Mouse (Mus musculus) v-Abl transformed pro-B cells (cell line): ENCODE measurements around the gene App.

Experiments used
- in situ Hi-C, 2 experiments: fragments of 400-800 bp; cut with MboI; formaldehyde crosslinking; loops; one replicate each; pipeline ENCODE4 v1.15.1; 2025; ENCODE audit not compliant: unreplicated experiment in 2 of 2

Gene App

DNA sequence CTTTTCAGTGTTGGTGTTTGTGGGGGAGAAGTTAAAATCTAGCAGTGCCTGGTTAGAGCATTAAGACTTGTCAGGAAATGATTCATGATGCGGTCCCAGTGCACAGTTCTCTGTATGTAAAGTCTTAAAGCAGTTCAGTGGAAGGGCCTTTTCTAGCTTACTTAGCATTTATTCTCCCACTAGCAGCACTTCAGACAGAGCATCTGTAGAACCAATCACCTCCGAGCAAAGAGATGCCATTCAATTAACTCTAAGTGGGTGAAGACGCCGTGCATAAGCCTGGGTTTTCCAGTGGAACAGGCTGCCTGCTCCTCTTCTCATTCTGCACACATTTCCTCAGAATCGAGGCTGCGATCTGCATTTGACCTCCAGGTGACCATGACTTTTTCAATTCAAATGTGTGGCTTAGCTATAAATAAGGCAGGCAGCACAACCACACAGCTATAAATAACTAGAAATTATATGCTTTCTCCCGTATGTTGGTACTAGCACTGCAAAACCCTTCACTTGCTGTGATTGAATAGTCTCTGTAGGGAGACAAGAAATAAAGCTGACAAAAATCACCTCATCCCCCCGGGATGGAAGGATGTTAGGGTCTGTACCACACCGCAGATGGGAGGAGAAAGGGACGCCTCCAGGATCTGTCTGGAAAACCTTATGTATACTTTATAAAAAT is 135.5 kb downstream of the App start:
- in situ Hi-C loops: no loop called here

DNA sequence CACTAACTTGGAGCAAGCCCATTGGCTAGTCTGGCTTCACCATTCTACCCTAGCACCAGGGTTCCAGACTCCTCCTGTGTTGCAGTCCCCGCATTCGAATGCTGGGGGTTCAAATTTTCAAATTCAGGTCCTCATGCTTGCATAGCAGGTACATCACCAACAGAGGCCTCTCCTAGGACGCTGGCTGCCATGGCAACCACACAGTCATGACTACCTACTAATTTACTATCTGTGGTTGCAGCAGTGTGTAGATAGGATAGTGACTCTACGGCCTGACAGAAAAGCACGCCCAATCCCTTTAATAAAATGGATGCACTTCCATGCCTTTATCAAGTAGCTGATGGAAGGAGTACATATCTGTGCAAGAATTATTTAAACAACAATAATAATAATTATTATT is 137.8 kb downstream of the App start:
- in situ Hi-C loops: no loop called here

DNA sequence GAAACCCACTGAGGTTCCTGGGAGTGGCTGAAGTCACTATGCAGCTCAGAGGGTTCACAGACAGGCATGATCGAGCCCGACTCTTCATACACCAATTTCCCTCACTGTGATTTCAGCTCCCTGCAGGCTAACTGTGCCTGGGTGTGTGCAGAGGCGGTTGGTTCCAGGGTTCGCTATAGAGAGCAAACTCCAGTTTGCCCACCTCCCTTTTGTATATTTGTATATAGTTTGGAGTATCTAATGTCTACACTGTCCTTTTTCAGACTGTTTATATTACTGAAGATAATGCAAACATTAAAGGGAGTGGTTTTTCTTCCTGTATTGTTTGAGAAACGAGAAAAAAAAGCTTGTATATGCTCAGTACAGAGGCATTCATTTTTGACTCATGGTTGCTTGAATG is 139.8 kb downstream of the App start:
- in situ Hi-C loops: no loop called here

DNA sequence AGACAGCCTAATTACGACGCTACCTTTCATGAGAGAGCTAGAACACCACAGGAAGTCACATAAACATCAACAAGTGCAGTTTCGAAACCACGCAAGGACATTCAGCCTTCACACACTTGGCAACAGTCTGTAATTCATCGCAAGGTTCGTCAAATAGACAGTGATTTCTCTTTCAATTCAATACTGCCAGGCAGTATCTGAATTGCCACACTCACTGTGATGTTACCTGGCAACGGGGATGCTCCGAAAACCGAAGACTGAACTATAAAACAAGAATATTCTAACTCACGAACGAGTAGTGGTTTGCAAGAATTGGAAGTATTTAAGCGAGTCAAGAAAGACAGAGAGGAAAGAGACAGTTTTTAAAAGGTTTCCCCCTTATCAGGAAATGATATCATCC is 142.8 kb downstream of the App start:
- in situ Hi-C loops: no loop called here

DNA sequence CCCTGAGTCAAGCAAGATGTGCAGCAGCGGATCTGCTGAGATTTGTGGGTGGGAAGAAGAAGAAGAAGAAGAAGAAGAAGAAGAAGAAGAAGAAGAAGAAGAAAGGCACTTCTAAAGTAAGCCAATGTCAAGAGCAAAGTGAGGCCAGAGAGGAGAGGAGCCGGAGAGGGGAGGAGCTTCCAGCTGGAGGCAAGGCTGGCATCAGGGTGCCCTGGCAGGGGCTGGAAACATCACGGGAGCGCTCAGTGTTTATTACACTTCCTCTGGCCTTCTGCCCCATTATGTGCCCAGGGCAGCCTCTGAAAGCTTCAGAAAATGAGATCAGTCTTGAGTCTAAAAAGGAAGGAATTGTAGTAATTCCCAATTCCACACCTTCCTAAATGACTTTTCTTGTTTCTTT is 145.2 kb downstream of the App start:
- in situ Hi-C loops: no loop called here

DNA sequence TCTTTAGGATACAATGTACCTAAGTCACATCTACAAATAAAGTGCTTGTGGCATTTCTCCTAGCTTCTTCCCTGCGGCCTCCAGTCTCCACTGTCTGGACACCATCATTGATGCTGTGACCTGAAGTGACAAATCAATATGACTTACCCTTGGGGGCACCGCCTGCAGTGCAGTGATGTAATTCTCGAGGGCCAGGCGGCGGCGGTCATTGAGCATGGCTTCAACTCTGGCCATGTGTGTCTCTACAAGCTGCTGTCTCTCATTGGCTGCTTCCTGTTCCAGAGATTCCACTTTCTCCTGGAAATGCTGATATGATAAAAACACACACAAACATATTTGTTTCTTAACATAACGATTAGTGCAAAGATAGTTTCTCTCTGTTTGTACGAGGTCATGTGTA is 148.9 kb downstream of the App start:
- in situ Hi-C loops: no loop called here

DNA sequence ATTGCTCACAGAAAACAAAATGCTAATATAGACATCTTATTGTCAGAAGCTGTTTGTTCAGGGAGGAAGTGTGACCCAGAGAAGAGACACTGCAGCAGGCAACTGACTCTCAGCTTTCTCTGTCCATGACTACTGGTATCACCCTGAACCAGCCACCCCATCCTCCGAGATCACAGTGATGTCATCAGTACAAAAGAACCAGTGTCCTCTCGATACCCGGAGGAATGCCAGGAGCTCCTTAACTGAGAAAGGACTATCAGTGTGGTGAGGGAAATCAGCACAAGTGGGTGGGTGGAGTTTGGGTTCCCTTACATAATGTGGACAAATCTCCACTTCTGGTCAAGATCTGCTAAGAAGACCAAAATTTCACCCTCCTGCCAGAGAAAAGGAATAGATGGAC is 150.5 kb downstream of the App start:
- in situ Hi-C loops: no loop called here

DNA sequence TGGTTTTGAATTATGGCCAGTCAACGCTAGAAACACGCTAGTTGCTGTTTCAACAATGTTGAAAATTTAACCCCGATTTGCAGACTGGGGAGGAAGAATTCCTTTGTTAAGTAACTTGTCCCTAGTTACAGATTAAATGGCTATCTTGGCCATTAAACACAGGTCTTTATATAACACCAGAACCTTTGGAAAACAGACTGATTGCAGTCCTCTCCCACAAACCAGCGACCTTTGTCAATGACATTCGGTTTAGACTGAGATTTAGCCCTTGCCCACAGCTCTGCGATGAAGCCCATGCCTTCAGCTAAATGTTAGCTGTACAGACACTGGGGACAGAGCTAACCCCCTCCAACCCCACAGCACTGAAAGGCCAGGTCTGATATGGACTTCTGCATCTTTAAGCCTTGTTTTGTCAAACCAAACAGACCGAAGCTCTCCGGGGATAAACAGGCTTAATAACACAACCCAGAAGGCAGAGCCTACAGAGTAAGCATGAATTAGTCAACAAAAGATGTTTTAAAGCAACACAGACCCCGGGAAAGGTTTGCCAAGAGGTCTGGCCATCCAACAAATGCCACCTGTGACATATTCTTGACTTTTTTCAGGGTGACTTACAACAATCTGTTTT is 152.8 kb downstream of the App start:
- in situ Hi-C loops: no loop called here

DNA sequence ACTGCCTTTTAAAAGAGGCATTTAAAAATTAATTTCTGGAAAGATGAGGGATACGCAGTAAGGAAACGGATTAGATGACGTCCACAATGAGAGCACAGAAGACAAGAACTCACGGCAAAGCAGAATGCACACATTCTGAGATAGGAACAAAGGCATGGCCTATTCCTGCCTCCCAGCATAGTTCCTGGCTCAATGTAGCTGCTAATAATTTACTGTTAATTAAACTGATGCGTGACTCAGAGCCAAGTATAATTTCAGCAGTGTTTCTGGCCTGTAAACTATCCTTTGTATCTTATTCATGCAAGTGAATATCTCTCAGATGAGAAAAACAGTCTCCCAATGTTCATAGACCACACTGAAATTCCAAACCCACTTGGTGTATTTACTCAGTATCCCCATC is 154.3 kb downstream of the App start:
- in situ Hi-C loops: no loop called here

DNA sequence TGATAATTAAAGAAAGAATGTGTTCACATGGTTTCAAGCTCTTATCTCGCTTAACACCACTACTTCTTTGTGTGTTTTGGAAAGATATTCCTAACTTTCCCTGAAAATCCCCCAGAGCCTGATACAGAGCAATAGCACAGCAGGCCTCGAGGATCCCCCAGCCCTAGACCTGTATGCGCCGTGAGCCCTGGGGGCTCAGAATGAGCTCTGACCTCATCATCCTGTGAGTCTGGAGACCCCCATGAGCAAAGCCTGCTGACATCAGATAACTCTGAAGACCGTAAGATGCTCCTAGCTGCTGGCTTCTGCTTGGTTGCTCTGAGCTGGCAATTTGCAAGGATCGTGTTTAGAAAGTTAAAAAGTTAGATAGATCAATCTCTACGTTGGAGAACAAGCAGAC is 155.7 kb downstream of the App start:
- in situ Hi-C loops: no loop called here

DNA sequence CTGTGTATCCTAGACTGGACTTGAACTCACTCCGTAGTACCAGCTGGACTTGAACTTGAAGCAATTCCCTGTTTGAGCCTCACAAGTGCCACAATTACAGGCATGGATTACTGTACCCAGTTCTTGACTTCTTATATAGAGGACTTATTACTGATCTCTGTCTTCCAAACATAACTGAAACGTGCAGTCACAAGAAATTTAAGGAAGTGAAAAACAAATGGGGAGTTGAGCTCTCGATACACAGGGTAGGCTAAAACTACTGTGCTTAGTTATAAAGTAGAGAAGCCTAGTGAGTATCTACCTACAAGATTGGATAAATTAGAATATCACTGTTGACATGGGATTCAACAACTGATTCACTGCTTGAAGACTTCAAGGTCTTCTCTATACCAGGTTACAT is 160.9 kb downstream of the App start:
- in situ Hi-C loops: no loop called here

DNA sequence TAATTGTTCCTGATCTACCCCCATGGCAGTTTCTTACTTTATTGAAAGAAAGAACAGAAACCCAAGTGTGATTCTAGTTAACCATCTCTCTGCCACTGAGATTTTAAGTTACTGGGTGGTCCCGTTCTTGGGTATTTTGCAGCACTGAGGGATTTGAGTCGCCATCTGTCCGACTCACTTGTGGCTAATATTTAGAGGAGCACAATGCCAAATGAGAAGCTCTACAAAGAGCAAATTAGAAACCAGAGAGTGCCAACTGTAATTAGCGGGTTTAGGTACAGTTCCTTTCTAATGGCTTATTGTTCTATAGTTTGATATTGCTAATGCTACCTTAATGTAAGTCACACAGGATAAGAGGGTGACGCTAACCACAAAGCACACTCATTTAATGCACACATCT is 161.4 kb downstream of the App start:
- in situ Hi-C loops: no loop called here

DNA sequence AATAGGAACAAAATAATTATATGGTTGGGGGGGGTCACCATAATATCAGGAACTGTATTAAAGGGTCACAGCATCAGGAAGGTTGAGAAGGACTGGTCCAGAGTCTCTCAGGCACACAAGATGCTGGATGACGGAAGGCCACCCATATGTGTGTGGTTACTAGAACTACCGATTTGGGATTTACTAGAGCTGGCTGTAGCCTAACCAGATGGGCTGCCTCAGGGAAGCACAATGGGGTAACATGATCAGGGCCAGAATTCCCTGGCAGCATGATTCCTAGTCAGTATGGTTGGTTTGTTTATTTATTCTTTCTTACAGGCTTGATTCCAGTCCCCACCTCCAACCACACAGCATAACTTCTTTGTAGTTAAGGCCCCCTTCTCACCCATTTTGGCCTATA is 162.9 kb downstream of the App start:
- in situ Hi-C loops: no loop called here

DNA sequence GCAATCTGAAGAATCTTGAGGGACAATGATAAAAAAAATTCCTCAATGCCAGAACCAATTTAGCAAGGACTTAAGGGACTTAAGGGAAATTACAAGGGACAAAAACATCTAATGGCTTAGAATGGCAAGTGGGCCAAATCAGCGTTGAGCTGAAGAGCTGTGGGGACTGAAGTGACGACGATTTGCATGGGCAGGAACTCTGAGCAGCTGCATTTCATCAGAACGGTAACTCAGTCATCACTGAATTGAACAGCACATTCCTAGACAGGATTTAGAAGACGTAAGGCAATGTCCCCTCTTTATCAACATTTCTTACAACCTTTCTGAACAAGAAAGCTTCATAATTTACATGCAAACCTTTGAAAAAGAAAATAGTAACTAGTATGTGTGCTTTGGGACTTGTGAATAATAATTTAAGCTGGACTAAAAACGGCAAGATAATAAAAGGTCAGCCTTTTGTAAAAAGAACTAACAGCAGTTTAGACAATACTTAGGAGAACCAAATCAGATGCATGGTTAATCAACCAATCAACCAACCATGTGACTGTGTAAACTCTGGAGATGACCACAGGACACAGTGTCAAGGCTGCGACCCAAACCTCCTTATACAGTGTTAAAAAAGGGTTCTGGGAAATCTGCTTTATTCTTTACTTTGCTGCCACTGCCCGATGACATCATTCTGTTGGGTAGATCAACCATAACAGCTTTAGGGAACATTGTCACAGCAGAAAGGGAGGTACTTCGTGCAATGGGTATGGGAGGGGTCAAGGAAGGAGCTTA is 164.5 kb downstream of the App start:
- in situ Hi-C loops: no loop called here

DNA sequence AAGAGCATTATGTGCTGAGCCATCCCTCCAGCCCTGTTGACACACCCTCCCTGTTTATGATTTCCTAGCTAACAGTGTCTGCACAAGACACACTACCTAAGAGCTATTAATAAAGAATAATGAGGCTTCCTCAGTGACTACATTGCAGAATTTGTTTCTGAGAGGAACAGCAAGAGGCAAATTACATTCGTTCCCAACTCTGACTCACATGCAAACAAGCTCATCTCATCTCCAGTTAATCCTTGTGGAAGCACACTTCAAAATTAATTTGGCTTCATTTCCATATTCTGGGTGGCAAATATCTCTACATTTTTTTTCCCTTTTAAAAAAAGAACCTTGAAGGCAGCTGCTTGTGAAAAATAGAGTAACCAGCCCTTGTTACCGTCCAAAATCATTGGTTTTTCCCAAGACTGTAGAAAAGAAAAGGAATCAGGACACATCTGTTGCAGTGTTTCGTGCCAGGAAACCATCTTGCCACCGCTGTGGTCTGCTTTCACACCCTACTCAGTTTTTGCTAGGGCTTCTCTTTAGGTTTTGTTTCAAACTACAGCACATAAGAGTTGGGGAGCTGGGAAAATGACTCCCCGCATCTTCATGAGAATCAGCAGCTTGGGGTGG is 171.5 kb downstream of the App start:
- in situ Hi-C loops: no loop called here

DNA sequence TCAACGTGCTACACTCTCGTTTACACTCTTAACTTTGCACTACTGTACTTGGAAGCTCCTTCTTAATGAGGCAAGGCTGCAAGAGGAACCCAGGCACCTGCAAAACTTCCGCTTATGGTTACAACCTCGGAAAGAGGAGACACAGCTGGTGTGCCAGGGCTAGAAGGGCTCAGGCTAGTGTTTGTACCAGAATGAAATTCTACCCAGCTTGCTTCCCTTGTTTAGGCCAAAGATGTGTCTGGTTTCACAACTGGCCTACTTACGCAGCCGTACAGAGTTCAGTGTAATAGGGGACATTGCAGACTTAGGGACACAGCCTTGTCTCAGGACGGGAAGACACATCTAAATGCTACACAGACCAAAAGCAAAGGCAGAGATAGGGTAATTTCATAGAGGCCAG is 173.3 kb downstream of the App start:
- in situ Hi-C loops: no loop called here

DNA sequence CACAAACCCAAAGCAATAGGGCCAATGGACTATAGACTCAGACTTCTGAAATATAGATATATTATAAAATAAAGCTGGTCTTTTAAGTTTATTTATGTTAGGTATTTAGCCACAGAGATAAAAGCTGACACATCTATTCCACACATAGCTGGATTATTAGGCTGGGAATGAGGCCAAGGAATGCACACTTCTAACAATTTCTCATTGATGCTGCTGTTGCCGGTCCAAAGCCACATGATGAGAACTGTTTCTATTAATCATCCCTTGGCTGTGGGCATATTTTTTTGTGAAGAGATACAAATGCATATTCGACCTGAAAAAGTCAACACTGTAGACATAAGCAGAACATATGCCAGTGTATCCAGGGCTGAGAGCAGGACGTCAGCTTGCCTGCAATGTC is 176.0 kb downstream of the App start:
- in situ Hi-C loops: no loop called here

DNA sequence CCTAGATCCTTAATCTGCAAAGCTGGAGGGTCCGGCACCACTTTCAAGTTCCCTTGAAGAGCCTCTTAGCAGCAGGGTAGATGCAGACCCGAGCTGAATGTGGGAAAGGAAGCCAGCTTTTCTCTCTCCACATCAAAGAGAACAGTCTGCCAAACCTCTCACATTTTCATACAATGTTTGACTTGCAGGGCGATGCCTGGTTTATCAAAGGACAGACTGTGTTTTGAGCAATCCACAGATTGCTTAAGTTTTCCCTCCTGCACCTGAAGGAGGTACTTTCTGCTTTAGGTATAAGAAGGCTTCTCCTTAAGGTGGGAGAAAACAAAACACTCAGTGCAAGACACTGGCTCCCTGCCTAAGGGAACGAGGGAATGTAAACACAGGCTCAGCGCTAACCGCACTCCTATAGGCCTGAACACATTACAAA is 178.1 kb downstream of the App start:
- in situ Hi-C loops: no loop called here

DNA sequence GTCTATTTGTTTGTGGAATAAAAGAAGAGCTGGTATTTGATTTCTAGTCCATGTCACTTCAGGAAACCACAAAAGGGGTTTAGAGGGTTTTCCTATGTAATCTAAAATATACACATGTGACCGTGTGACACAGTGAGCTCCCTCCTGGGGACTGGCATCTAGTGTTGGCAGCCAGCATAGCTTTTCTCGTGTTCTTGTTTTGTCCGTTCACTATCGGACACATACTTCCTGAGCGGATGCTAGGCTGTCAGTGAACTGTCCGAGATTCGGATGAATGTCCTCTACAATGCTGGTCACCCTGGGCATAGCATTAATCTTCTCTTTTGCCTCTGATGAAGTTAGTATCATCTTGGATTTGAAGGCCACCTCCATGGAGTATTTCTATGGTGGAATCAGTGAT is 180.7 kb downstream of the App start:
- in situ Hi-C loops: no loop called here

DNA sequence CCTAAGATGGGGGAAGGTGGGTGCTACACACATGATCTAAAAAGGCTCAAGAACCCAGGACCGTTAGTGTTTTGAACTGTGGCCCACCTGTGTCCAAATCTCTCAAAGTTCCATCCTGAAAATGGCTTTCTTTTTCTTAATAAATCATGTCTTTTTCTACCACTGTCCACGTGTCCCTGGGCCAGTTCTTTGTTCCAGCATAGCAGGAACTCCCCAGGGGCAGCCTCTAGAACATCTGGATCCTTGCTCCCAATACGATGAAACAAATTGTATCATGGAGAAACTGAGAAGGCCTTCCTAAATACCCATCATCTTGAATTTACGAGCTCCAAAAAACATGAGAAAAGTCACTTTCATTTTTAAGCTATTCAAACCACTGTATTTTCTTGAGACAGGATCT is 182.6 kb downstream of the App start:
- in situ Hi-C loops: no loop called here

DNA sequence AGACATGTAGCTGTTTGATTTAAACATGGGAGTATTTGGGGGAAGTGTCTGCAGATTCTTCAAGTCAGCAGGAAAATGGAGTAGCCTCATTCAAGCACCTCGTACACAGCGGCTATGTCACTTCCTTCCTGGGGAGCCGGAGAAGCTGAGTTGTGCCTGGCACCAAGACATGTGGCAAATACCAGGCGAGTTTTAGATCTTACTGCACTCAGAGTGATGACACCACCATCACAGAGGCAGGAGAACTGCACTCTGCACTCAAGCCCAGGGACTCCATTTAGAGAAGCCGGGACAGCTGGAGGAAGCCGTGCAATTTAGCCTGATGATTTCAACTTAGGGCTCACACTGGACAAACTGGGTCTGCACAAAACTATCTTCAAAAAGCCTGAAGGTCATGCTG is 183.6 kb downstream of the App start:
- in situ Hi-C loops: no loop called here

DNA sequence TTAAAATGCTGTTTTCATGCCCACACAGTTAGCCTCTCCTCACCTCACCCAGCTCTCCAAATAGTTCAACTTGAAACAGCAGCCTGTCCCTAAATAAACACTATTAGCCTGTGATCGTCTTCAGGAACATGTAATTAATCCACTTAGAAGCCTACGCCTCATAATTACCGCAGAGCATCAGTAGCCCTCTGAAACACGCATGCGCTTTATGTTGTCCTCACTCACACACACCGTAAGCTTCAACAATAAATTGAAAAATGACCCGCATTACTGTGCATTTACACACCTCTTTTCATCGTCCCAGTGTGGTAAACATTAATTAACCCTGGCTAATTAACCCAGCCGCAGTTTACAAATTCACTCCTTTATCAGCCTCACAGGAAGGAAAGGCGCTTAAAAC is 184.1 kb downstream of the App start:
- in situ Hi-C loops: no loop called here
